Mouse (Mus musculus) heart, adult 2 months (tissue): ENCODE results near the gene Acd. TPM values are rescaled to one million over a fixed set of nuclear protein-coding genes. Genes with fewer than 3 reads are reported as not detected.

Source experiments
- DNase-seq, 2 experiments: peaks; one replicate each; pipeline ENCODE4 v3.0.0; 2021
- H3K27ac ChIP-seq: fragments of 200-600 bp; 2 replicates; pipeline ENCODE4 v1.8.1; 2022
- H3K27me3 ChIP-seq: fragments of 200-500 bp; 2 replicates; pipeline ENCODE4 v1.6.1; 2012; ENCODE audit warnings: mild to moderate bottlenecking, low read length, inconsistent platforms, mixed read lengths; ENCODE audit not compliant: control insufficient read depth, insufficient read depth
- H3K36me3 ChIP-seq: fragments of 200-500 bp; 2 replicates; pipeline ENCODE4 v1.6.1; 2012; ENCODE audit warnings: low read length, inconsistent platforms; ENCODE audit not compliant: control insufficient read depth, insufficient read depth
- H3K4me1 ChIP-seq: fragments of 200-500 bp; 2 replicates; pipeline ENCODE4 v1.6.1; 2011; ENCODE audit warnings: low read length; ENCODE audit not compliant: control insufficient read depth, insufficient read depth
- H3K4me3 ChIP-seq: fragments of 200-600 bp; 2 replicates; pipeline ENCODE4 v1.8.1; 2022
- H3K79me2 ChIP-seq: fragments of 200-500 bp; replicated peaks from 2 replicates; pipeline ENCODE4 v1.6.1; 2012; ENCODE audit warnings: mild to moderate bottlenecking, inconsistent platforms, low read length, moderate library complexity, mixed read lengths; ENCODE audit not compliant: control insufficient read depth, insufficient read depth
- H3K9ac ChIP-seq: fragments of 200-500 bp; 2 replicates; pipeline ENCODE4 v1.6.1; 2012; ENCODE audit warnings: low read depth, mild to moderate bottlenecking, control low read depth, inconsistent platforms, low read length, mixed read lengths
- CTCF ChIP-seq: fragments of 200-600 bp; IDR thresholded peaks from 2 replicates; pipeline ENCODE4 v1.8.1; 2022; ENCODE audit warnings: antibody characterized with exemption, mild to moderate bottlenecking, moderate library complexity
- EP300 ChIP-seq: fragments of 200-500 bp; IDR thresholded peaks from 2 replicates; pipeline ENCODE4 v1.6.1; 2011; ENCODE audit warnings: low read depth, low read length, control low read depth; ENCODE audit not compliant: insufficient read depth
- POLR2A ChIP-seq: fragments of 200-500 bp; IDR thresholded peaks from 2 replicates; pipeline ENCODE4 v1.6.1; 2011; ENCODE audit warnings: mild to moderate bottlenecking, low read depth, low read length, control low read depth; ENCODE audit not compliant: insufficient read depth
- WGBS: fragments of 180-500 bp; shearing (Covaris S2); methylation state at CpG from one replicate; pipeline ENCODE4 v1.1.7; 2018; 5-methylcytosine and 5-hydroxymethylcytosine counted together
- intact Hi-C: fragments of 180-260 bp; cut with DNase I; formaldehyde crosslinking; loops from one replicate; pipeline ENCODE4 v1.15.1; 2025
- polyA plus RNA-seq: library from polyadenylated mRNA; depleted of rRNA; stranded (reverse); fragments of >200 nt; gene quantifications from 2 replicates; pipeline ENCODE4 v1.2.3, GENCODE M21; 2012
- total RNA-seq, 2 experiments: library from RNA; stranded (reverse); gene quantifications; 2 replicates each; pipeline ENCODE4 v1.2.3; 2021

Acd gene
- total and polyA plus RNA-seq, 3 experiments, result 10.0 to 19.7 (median 11.1) TPM

GRCm38 (mm10) chr8:105687512-105687911, 13.4 kb downstream of the Acd start:
- H3K9ac ChIP-seq, result no peak overlapping the region
- TF ChIP-seq CTCF (no peak), POLR2A (no peak), EP300 (no peak)
- WGBS, result 32% methylated on average over 8 of the region's 8 CpGs

GRCm38 (mm10) chr8:105686551-105686950, 14.4 kb downstream of the Acd start:
- peaks cover 3% of the 10 kb centered on the region; the same call in 1 of the 2 replicates for H3K36me3 ChIP-seq
- intact Hi-C loops, result loop anchor here (2.0 kb wide), 1 partner anchor 120 kb away; the partner anchor contains the start of gene Atp6v0d1
- no peak for DNase-seq
- H3K9ac ChIP-seq, result no peak overlapping the region
- H3K4me1 ChIP-seq, result no peaks in the 10 kb centered on the region
- no peak overlapping the region for H3K27ac ChIP-seq
- H3K4me3 ChIP-seq, result no peak overlapping the region
- TF ChIP-seq CTCF (no peak), POLR2A (no peak), EP300 (no peak)
- H3K27me3 ChIP-seq, result no peaks in the 10 kb centered on the region; the same call in 1 of the 2 replicates
- 50% methylated on average over 6 of the region's 6 CpGs for WGBS
- no peaks in the 10 kb centered on the region for H3K79me2 ChIP-seq

More at GRCm38 (mm10) chr8:105687512-105687911, 13.4 kb downstream of the Acd start:
- H3K36me3 ChIP-seq, result no peaks in the 10 kb centered on the region
- H3K79me2 ChIP-seq, result no peaks in the 10 kb centered on the region
- no peak overlapping the region for H3K27ac ChIP-seq
- no peak overlapping the region for H3K4me3 ChIP-seq
- intact Hi-C loops, result loop anchor here (2.0 kb wide), 1 partner anchor 121 kb away; the partner anchor contains the start of gene Atp6v0d1
- H3K4me1 ChIP-seq, result no peaks in the 10 kb centered on the region
- no peaks in the 10 kb centered on the region; the same call in 1 of the 2 replicates for H3K27me3 ChIP-seq
- DNase-seq, result no peak

- intact Hi-C loops, result loop anchor here (1.0 to 2.0 kb wide), 3 partner anchors 49 to 119 kb away; partner anchors contain the start of genes Agrp and Atp6v0d1
- TF ChIP-seq EP300 (peak; percentile 56; the same call in 1 of the 2 replicates), POLR2A (no peak), CTCF (peak; percentile 85)
- DNase-seq, result peak; percentile 73 to 82
- 8% methylated on average over 26 of the region's 26 CpGs for WGBS
- H3K27me3 ChIP-seq, result no peaks in the 10 kb centered on the region; the same call in 1 of the 2 replicates
- H3K79me2 ChIP-seq, result no peaks in the 10 kb centered on the region
- no peak within 1 kb of the TSS for H3K27ac ChIP-seq
- H3K36me3 ChIP-seq, result peaks cover 3% of the 10 kb centered on the region; the same call in 1 of the 2 replicates
- H3K9ac ChIP-seq, result peak within 1 kb of the TSS; percentile 9; the same call in 1 of the 2 replicates
- peak within 1 kb of the TSS; percentile 26 for H3K4me3 ChIP-seq
- no peaks in the 10 kb centered on the region for H3K4me1 ChIP-seq
These were observed 15.1 kb downstream of the Acd start, which contains the start of gene Carmil2 for GRCm38 (mm10) chr8:105685796-105686308. Carmil2 (plus strand) TSS chr8:105686274.

GRCm38 (mm10) chr8:105685325-105685724, 15.6 kb downstream of the Acd start:
- Histone ChIP-seq H3K4me3 (no peak overlapping the region), H3K79me2 (no peaks in the 10 kb centered on the region), H3K36me3 (peaks cover 3% of the 10 kb centered on the region; the same call in 1 of the 2 replicates), H3K4me1 (no peaks in the 10 kb centered on the region; the same call in 1 of the 2 replicates), H3K27me3 (no peaks in the 10 kb centered on the region; the same call in 1 of the 2 replicates), H3K27ac (no peak overlapping the region), H3K9ac (no peak overlapping the region)
- no peak for DNase-seq
- TF ChIP-seq POLR2A, result no peak
- no peak for TF ChIP-seq CTCF
- TF ChIP-seq EP300, result no peak
- WGBS, result 62% methylated on average over 7 of the region's 7 CpGs
- intact Hi-C loops, result loop anchor here (1.0 kb wide), 2 partner anchors 48 to 63 kb away; partner anchors contain the start of gene Agrp

- intact Hi-C loops, result no loop called here
- H3K36me3 ChIP-seq, result peaks cover 6% of the 10 kb centered on the region
- H3K4me3 ChIP-seq, result no peak overlapping the region
- WGBS, result 78% methylated on average over 1 of the region's 1 CpGs
- no peaks in the 10 kb centered on the region; the same call in 1 of the 2 replicates for H3K79me2 ChIP-seq
- no peak overlapping the region for H3K9ac ChIP-seq
- peak; percentile 45 for TF ChIP-seq CTCF
- TF ChIP-seq POLR2A, result no peak
- TF ChIP-seq EP300, result no peak
- no peaks in the 10 kb centered on the region for H3K27me3 ChIP-seq
- no peak for DNase-seq
- no peak overlapping the region for H3K27ac ChIP-seq
- H3K4me1 ChIP-seq, result no peaks in the 10 kb centered on the region; the same call in 1 of the 2 replicates
These were observed 23.0 kb downstream of the Acd start for GRCm38 (mm10) chr8:105677891-105678290.

- WGBS, result 49% methylated on average over 3 of the region's 3 CpGs
- no peak for DNase-seq
- Histone ChIP-seq H3K4me3 (no peak overlapping the region), H3K36me3 (peaks cover 2% of the 10 kb centered on the region; the same call in 1 of the 2 replicates), H3K27me3 (no peaks in the 10 kb centered on the region), H3K27ac (no peak overlapping the region), H3K4me1 (no peaks in the 10 kb centered on the region), H3K79me2 (peaks cover 1% of the 10 kb centered on the region; the same call in 1 of the 2 replicates), H3K9ac (no peak overlapping the region)
- TF ChIP-seq CTCF (peak; percentile 71), EP300 (no peak), POLR2A (no peak)
- intact Hi-C loops, result no loop called here
These were observed 39.7 kb downstream of the Acd start for GRCm38 (mm10) chr8:105661167-105661566.
